Mouse (Mus musculus): ENCODE results near the gene Vps53. TPM values are rescaled to one million over a fixed set of nuclear protein-coding genes. Genes with fewer than 3 reads are reported as not detected.

The Vps53 gene
- polyA plus RNA-seq, 1 experiment, result 40.1 TPM

GRCm38 (mm10) chr11:76088506-76088905 lies 90.9 kb downstream of the Vps53 start:
- TF ChIP-seq POLR2A (IDR thresholded peaks at IDR 0.05; ENCODE audit: low read depth, low read length) (no peak), CTCF (IDR thresholded peaks at IDR 0.05; ENCODE audit: borderline replicate concordance, insufficient read depth, low read length) (no peak)
- Histone ChIP-seq H3K27ac (ENCODE audit: insufficient read depth, low read length) (no peak overlapping the region), H3K4me3 (ENCODE audit: insufficient read depth, low read length) (no peak overlapping the region), H3K4me1 (ENCODE audit: control insufficient read depth, insufficient read depth, low read length) (peaks cover 4% of the 10 kb centered on the region)

GRCm38 (mm10) chr11:76085898-76086591 lies 93.4 kb downstream of the Vps53 start:
- Histone ChIP-seq H3K4me1 (ENCODE audit: control insufficient read depth, insufficient read depth, low read length) (peaks cover 6% of the 10 kb centered on the region), H3K4me3 (ENCODE audit: insufficient read depth, low read length) (no peak overlapping the region), H3K27ac (ENCODE audit: insufficient read depth, low read length) (no peak overlapping the region)
- TF ChIP-seq POLR2A (IDR thresholded peaks at IDR 0.05; ENCODE audit: low read depth, low read length) (no peak), CTCF (IDR thresholded peaks at IDR 0.05; ENCODE audit: borderline replicate concordance, insufficient read depth, low read length) (peak; percentile 30; the same call in 1 of the 2 replicates)

- no peak overlapping the region for H3K4me3 ChIP-seq (ENCODE audit: insufficient read depth, low read length)
- no peak overlapping the region for H3K27ac ChIP-seq (ENCODE audit: insufficient read depth, low read length)
- TF ChIP-seq POLR2A (IDR thresholded peaks at IDR 0.05; ENCODE audit: low read depth, low read length) (no peak), CTCF (IDR thresholded peaks at IDR 0.05; ENCODE audit: borderline replicate concordance, insufficient read depth, low read length) (no peak)
- H3K4me1 ChIP-seq (ENCODE audit: control insufficient read depth, insufficient read depth, low read length), result peaks cover 14% of the 10 kb centered on the region
Observed at GRCm38 (mm10) chr11:76084943-76085342, 94.5 kb downstream of the Vps53 start.

- TF ChIP-seq POLR2A (IDR thresholded peaks at IDR 0.05; ENCODE audit: low read depth, low read length) (no peak), CTCF (IDR thresholded peaks at IDR 0.05; ENCODE audit: borderline replicate concordance, insufficient read depth, low read length) (no peak)
- Histone ChIP-seq H3K4me1 (ENCODE audit: control insufficient read depth, insufficient read depth, low read length) (peaks cover 17% of the 10 kb centered on the region), H3K4me3 (ENCODE audit: insufficient read depth, low read length) (no peak overlapping the region), H3K27ac (ENCODE audit: insufficient read depth, low read length) (no peak overlapping the region)
Observed at GRCm38 (mm10) chr11:76083941-76084367, 95.5 kb downstream of the Vps53 start.

GRCm38 (mm10) chr11:76081048-76081640 lies 98.3 kb downstream of the Vps53 start:
- TF ChIP-seq POLR2A (IDR thresholded peaks at IDR 0.05; ENCODE audit: low read depth, low read length), result no peak
- TF ChIP-seq CTCF (IDR thresholded peaks at IDR 0.05; ENCODE audit: borderline replicate concordance, insufficient read depth, low read length), result no peak
- Histone ChIP-seq H3K4me1 (ENCODE audit: control insufficient read depth, insufficient read depth, low read length) (peaks cover 25% of the 10 kb centered on the region), H3K27ac (ENCODE audit: insufficient read depth, low read length) (no peak overlapping the region), H3K4me3 (ENCODE audit: insufficient read depth, low read length) (no peak overlapping the region)

GRCm38 (mm10) chr11:76080293-76080692 lies 99.2 kb downstream of the Vps53 start:
- Histone ChIP-seq H3K27ac (ENCODE audit: insufficient read depth, low read length) (no peak overlapping the region), H3K4me1 (ENCODE audit: control insufficient read depth, insufficient read depth, low read length) (peaks cover 25% of the 10 kb centered on the region), H3K4me3 (ENCODE audit: insufficient read depth, low read length) (no peak overlapping the region)
- TF ChIP-seq POLR2A (IDR thresholded peaks at IDR 0.05; ENCODE audit: low read depth, low read length) (no peak), CTCF (IDR thresholded peaks at IDR 0.05; ENCODE audit: borderline replicate concordance, insufficient read depth, low read length) (no peak)

GRCm38 (mm10) chr11:76077341-76077740 lies 102.1 kb downstream of the Vps53 start:
- Histone ChIP-seq H3K27ac (ENCODE audit: insufficient read depth, low read length) (no peak overlapping the region), H3K4me1 (ENCODE audit: control insufficient read depth, insufficient read depth, low read length) (peaks cover 24% of the 10 kb centered on the region), H3K4me3 (ENCODE audit: insufficient read depth, low read length) (no peak overlapping the region)
- TF ChIP-seq POLR2A (IDR thresholded peaks at IDR 0.05; ENCODE audit: low read depth, low read length), result no peak
- TF ChIP-seq CTCF (IDR thresholded peaks at IDR 0.05; ENCODE audit: borderline replicate concordance, insufficient read depth, low read length), result no peak

- Histone ChIP-seq H3K4me3 (ENCODE audit: insufficient read depth, low read length) (no peak overlapping the region), H3K4me1 (ENCODE audit: control insufficient read depth, insufficient read depth, low read length) (peaks cover 12% of the 10 kb centered on the region), H3K27ac (ENCODE audit: insufficient read depth, low read length) (peak overlapping the region; percentile 55; the same call in 1 of the 2 replicates)
- TF ChIP-seq POLR2A (IDR thresholded peaks at IDR 0.05; ENCODE audit: low read depth, low read length) (no peak), CTCF (IDR thresholded peaks at IDR 0.05; ENCODE audit: borderline replicate concordance, insufficient read depth, low read length) (no peak; the same call in 1 of the 2 replicates)
Observed at GRCm38 (mm10) chr11:76074296-76075093, 105.0 kb downstream of the Vps53 start.

GRCm38 (mm10) chr11:76069816-76070215 lies 109.6 kb downstream of the Vps53 start:
- peaks cover 3% of the 10 kb centered on the region; the same call in 1 of the 2 replicates for H3K4me1 ChIP-seq (ENCODE audit: control insufficient read depth, insufficient read depth, low read length)
- no peak overlapping the region for H3K27ac ChIP-seq (ENCODE audit: insufficient read depth, low read length)
- H3K4me3 ChIP-seq (ENCODE audit: insufficient read depth, low read length), result no peak overlapping the region
- TF ChIP-seq CTCF (IDR thresholded peaks at IDR 0.05; ENCODE audit: borderline replicate concordance, insufficient read depth, low read length) (no peak), POLR2A (IDR thresholded peaks at IDR 0.05; ENCODE audit: low read depth, low read length) (no peak)
